8 mouse cellular contexts compared by ENCODE assay signal in genomic region chr13:108044222-108044941, GRCm38 (mm10). TPM values are rescaled to one million over a fixed set of nuclear protein-coding genes. Genes with fewer than 3 reads are reported as not detected.
DNase-seq lines count a peak whose midpoint lies in the region; ATAC-seq and TF ChIP-seq lines count a peak whose summit lies in the region.

Smim15 (plus strand) TSS chr13:108044446.

- H3K27ac ChIP-seq in CH12.LX (ENCODE audit: insufficient read depth, low read depth), result peak within 1 kb of the TSS; percentile 62; the same call in 1 of the 2 replicates
- peak within 1 kb of the TSS; percentile 97 for H3K27ac ChIP-seq in forebrain, embryonic 10.5 days
- peak within 1 kb of the TSS; percentile 90 to 94 for H3K27ac ChIP-seq in heart, embryonic 14.5 days (replicated peaks in 1 of 2; ENCODE audit: control insufficient read depth in 1 of 2, insufficient read depth in 1 of 2, low read depth in 2 of 2, low read length in 2 of 2)
- peak within 1 kb of the TSS; percentile 89 for H3K27ac ChIP-seq in liver, embryonic 12.5 days

- peak; percentile 75 for DNase-seq in CH12.LX (ENCODE audit: extremely low read depth)
- DNase-seq in c-Kit-positive CD71-negative TER-119-negative erythroid progenitor cells, embryonic 14.5 days (ENCODE audit: low read depth), result peak; percentile 80
- peak; percentile 90 for DNase-seq in forebrain, embryonic 10.5 days (ENCODE audit: extremely low spot score, low spot score)
- DNase-seq in kidney, postnatal 14 days, result peak; percentile 95
- peak; percentile 88 for DNase-seq in naive thymus-derived CD4-positive, alpha-beta T cell, adult 2 months (ENCODE audit: low read depth)
- peak; percentile 86 for DNase-seq in splenic B cell, adult 2 months (ENCODE audit: low read depth, low spot score)

- H3K9ac ChIP-seq in CH12.LX (ENCODE audit: insufficient read depth, low read depth), result peak within 1 kb of the TSS; percentile 95
- peak within 1 kb of the TSS; percentile 88 for H3K9ac ChIP-seq in heart, embryonic 14.5 days (ENCODE audit: low read length)
- H3K9ac ChIP-seq in liver, embryonic 12.5 days, result peak within 1 kb of the TSS; percentile 95

- TF ChIP-seq RAD21 in CH12.LX (IDR thresholded peaks at IDR 0.05; ENCODE audit: low read depth, low read length), result no peak

- no peak for TF ChIP-seq EP300 in CH12.LX (IDR thresholded peaks at IDR 0.05; ENCODE audit: low read length)

- H3K4me3 ChIP-seq in CH12.LX (replicated peaks in 1 of 3; ENCODE audit: low read depth in 2 of 3, low read length in 2 of 3, poor library complexity in 1 of 3), result peak within 1 kb of the TSS; percentile 88 to 96 (median 95)
- H3K4me3 ChIP-seq in forebrain, embryonic 10.5 days, result peak within 1 kb of the TSS; percentile 96
- peak within 1 kb of the TSS; percentile 70 to 93 for H3K4me3 ChIP-seq in heart, embryonic 14.5 days (ENCODE audit: control insufficient read depth in 1 of 2, insufficient read depth in 1 of 2, low read depth in 1 of 2, low read length in 2 of 2)
- peak within 1 kb of the TSS; percentile 96 for H3K4me3 ChIP-seq in liver, embryonic 12.5 days

- peak within 1 kb of the TSS; percentile 97 for H3K4me2 ChIP-seq in CH12.LX (ENCODE audit: insufficient read depth, low read depth, poor library complexity, severe bottlenecking)
- H3K4me2 ChIP-seq in heart, embryonic 14.5 days (ENCODE audit: low read length), result peak within 1 kb of the TSS; percentile 89
- H3K4me2 ChIP-seq in liver, embryonic 12.5 days, result peak within 1 kb of the TSS; percentile 96

- H3K4me1 ChIP-seq in CH12.LX (ENCODE audit: control insufficient read depth in 1 of 2, insufficient read depth in 2 of 2), result peaks cover 5 to 54% of the 10 kb centered on the region in 2 experiments; a peak in 3 of 4 replicates
- peaks cover 57% of the 10 kb centered on the region for H3K4me1 ChIP-seq in forebrain, embryonic 10.5 days
- peaks cover 5 to 17% of the 10 kb centered on the region in 2 experiments; a peak in 3 of 4 replicates for H3K4me1 ChIP-seq in heart, embryonic 14.5 days (ENCODE audit: control insufficient read depth in 2 of 2, insufficient read depth in 2 of 2, low read length in 2 of 2)
- H3K4me1 ChIP-seq in liver, embryonic 12.5 days, result peaks cover 42% of the 10 kb centered on the region

- ATAC-seq in heart, embryonic 14.5 days (ENCODE audit: insufficient number of reproducible peaks, insufficient read depth, low FRiP score, low read depth), result peak; percentile 94
- peak; percentile 98 for ATAC-seq in liver, embryonic 12.5 days

- in situ Hi-C loops in CH12.LX (cut with MboI; ENCODE audit: low pct_ligation_motif_present, low pct_unique_long_range_greater_than_20kb, low sequenced_read_pairs), result loop anchor here (5.0 kb wide), 1 partner anchor 152 kb away; no protein-coding TSS in a partner anchor

- peak; percentile 88 for TF ChIP-seq POLR2A in CH12.LX (IDR thresholded peaks at IDR 0.05; ENCODE audit: low read depth, low read length)

- peaks cover 27% of the 10 kb centered on the region for H3K79me2 ChIP-seq in CH12.LX (replicated peaks; ENCODE audit: control insufficient read depth, extremely low read depth, insufficient read depth, poor library complexity, severe bottlenecking)

- no peaks in the 10 kb centered on the region for H3K9me3 ChIP-seq in CH12.LX (replicated peaks; ENCODE audit: low read length)
- H3K9me3 ChIP-seq in forebrain, embryonic 10.5 days, result no peaks in the 10 kb centered on the region
- H3K9me3 ChIP-seq in heart, embryonic 14.5 days (ENCODE audit: control insufficient read depth, low read length), result no peaks in the 10 kb centered on the region
- H3K9me3 ChIP-seq in liver, embryonic 12.5 days (replicated peaks), result no peaks in the 10 kb centered on the region

- dilution Hi-C loops in CH12.LX (cut with MboI; ENCODE audit: extremely low pct_ligation_motif_present, extremely low pct_unique_long_range_greater_than_20kb, low sequenced_read_pairs), result no loop called here

- H3K36me3 ChIP-seq in CH12.LX (replicated peaks in 1 of 2; ENCODE audit: control insufficient read depth in 1 of 2, insufficient read depth in 1 of 2, low read length in 1 of 2), result peaks cover 8 to 32% of the 10 kb centered on the region in 2 experiments
- H3K36me3 ChIP-seq in forebrain, embryonic 10.5 days (replicated peaks), result peaks cover 24% of the 10 kb centered on the region
- peaks cover 30% of the 10 kb centered on the region for H3K36me3 ChIP-seq in heart, embryonic 14.5 days (ENCODE audit: control insufficient read depth, insufficient read depth, low read length)
- peaks cover 22% of the 10 kb centered on the region for H3K36me3 ChIP-seq in liver, embryonic 12.5 days
- peaks cover 3% of the 10 kb centered on the region for H3K36me3 ChIP-seq in splenic B cell, adult 2 months (ENCODE audit: control insufficient read depth, insufficient read depth, low read length, poor library complexity, severe bottlenecking)

- no peak for TF ChIP-seq CTCF in CH12.LX (conservative IDR thresholded peaks at IDR 0.05 in 1 of 2, IDR thresholded peaks at IDR 0.05 in 1 of 2; ENCODE audit: low read depth in 2 of 2, low read length in 2 of 2)

- WGBS in forebrain, embryonic 10.5 days, result under 1% methylated on average over 71 of the region's 71 CpGs
- WGBS in heart, embryonic 14.5 days, result under 1% methylated on average over 70 of the region's 71 CpGs
- WGBS in liver, embryonic 12.5 days (ENCODE audit: insufficient replicate concordance), result under 1% methylated on average over 53 of the region's 71 CpGs

- H3K27me3 ChIP-seq in CH12.LX (replicated peaks), result no peaks in the 10 kb centered on the region
- H3K27me3 ChIP-seq in forebrain, embryonic 10.5 days (ENCODE audit: poor library complexity, severe bottlenecking), result 0 out of 2 replicates have a peak, but pooled peaks cover 8% of the 10 kb centered on the region
- no peaks in the 10 kb centered on the region for H3K27me3 ChIP-seq in heart, embryonic 14.5 days (ENCODE audit: control insufficient read depth, insufficient read depth, low read length)
- H3K27me3 ChIP-seq in liver, embryonic 12.5 days (replicated peaks), result no peaks in the 10 kb centered on the region
- H3K27me3 ChIP-seq in splenic B cell, adult 2 months (ENCODE audit: control insufficient read depth, insufficient read depth, low read length, poor library complexity, severe bottlenecking), result no peaks in the 10 kb centered on the region

TF ChIP-seq in CH12.LX, 34 proteins besides CTCF, POLR2A, EP300 and RAD21:
- TF ChIP-seq KAT2A (IDR thresholded peaks at IDR 0.05; ENCODE audit: insufficient replicate concordance, low read length), result 0 out of 2 replicates have a peak, but pooled peaks have one; percentile 66
- TF ChIP-seq TCF12 (IDR thresholded peaks at IDR 0.05; ENCODE audit: low read depth, low read length), result peak; percentile 81
- TF ChIP-seq ELF1 (IDR thresholded peaks at IDR 0.05; ENCODE audit: low read depth, low read length), result peak; percentile 94
- TF ChIP-seq NELFE (IDR thresholded peaks at IDR 0.05; ENCODE audit: low read depth, low read length), result peak; percentile 83
- TF ChIP-seq E2F4 (IDR thresholded peaks at IDR 0.05; ENCODE audit: insufficient replicate concordance, low read depth, low read length), result no peak
- no peak for TF ChIP-seq NRF1 (IDR thresholded peaks at IDR 0.05; ENCODE audit: low read depth, low read length)
- TF ChIP-seq ZMIZ1 (IDR thresholded peaks at IDR 0.05; ENCODE audit: low read depth, low read length), result peak; percentile 93
- no peak for TF ChIP-seq USF1 (IDR thresholded peaks at IDR 0.05; ENCODE audit: low read depth, low read length)
- TF ChIP-seq MXI1 (IDR thresholded peaks at IDR 0.05; ENCODE audit: low read depth, low read length), result peak; percentile 84
- TF ChIP-seq MEF2A (IDR thresholded peaks at IDR 0.05; ENCODE audit: borderline replicate concordance, low read depth, low read length), result peak; percentile 31; the same call in 1 of the 2 replicates
- 0 out of 2 replicates have a peak, but pooled peaks have one; percentile 53 for TF ChIP-seq MAX (IDR thresholded peaks at IDR 0.05; ENCODE audit: low read length)
- no peak; the same call in 1 of the 2 replicates for TF ChIP-seq UBTF (IDR thresholded peaks at IDR 0.05; ENCODE audit: low read depth, low read length)
- peak; percentile 79 for TF ChIP-seq SIN3A (IDR thresholded peaks at IDR 0.05; ENCODE audit: low read length)
- peak; percentile 78 for TF ChIP-seq HCFC1 (IDR thresholded peaks at IDR 0.05; ENCODE audit: low read depth, low read length)
- 0 out of 2 replicates have a peak, but pooled peaks have one; percentile 53 for TF ChIP-seq IRF4 (IDR thresholded peaks at IDR 0.05; ENCODE audit: low read depth, low read length)
- peak; percentile 98 for TF ChIP-seq MAZ (IDR thresholded peaks at IDR 0.05; ENCODE audit: low read depth, low read length)
- TF ChIP-seq CHD1 (IDR thresholded peaks at IDR 0.05; ENCODE audit: low read depth, low read length), result peak; percentile 36; the same call in 1 of the 2 replicates
- peak; percentile 58; the same call in 1 of the 2 replicates for TF ChIP-seq POLR2AphosphoS2 (IDR thresholded peaks at IDR 0.05; ENCODE audit: low read depth, low read length)

RNA-seq across cellular contexts. Expression of gene Smim15, which starts in this region (rescaled TPM):
- total RNA-seq in CH12.LX (2012; rRNA removed) (32.8 and 38.6 TPM in 2 replicates), CH12.LX (2014; rRNA removed) (114 and 133 TPM in 2 replicates)
- polyA plus RNA-seq in CH12.LX (2012; ENCODE audit: insufficient read length, low read depth), result 62.8 and 69.2 TPM in 2 replicates
- polyA plus RNA-seq in forebrain, embryonic 10.5 days (2016; fragmentation: Nextera tagmentation; extraction: Ambion mirVana), result 56.0 and 56.5 TPM in 2 replicates
- 26.8 and 32.2 TPM in 2 replicates for polyA plus RNA-seq in heart, embryonic 14.5 days (2014; fragmentation: Nextera tagmentation; extraction: Ambion mirVana)
- polyA plus RNA-seq in liver, embryonic 12.5 days (2016; fragmentation: Nextera tagmentation; extraction: Ambion mirVana), result 30.5 and 34.1 TPM in 2 replicates

Comparison
In these comparisons a context has a peak if more than half of its experiments do, and no peak if none do; other contexts are left out.
1. Peak in every context shown above with its lines: DNase-seq, ATAC-seq, H3K4me3 ChIP-seq and H3K27ac ChIP-seq.